Mouse (Mus musculus) myocyte (in vitro differentiated cells): ENCODE measurements around the gene Ttll10. TPM values are rescaled to one million over a fixed set of nuclear protein-coding genes. Genes with fewer than 3 reads are reported as not detected.

ENCODE experiments used
- H3K27me3 ChIP-seq: one replicate; pipeline ENCODE4 v1.6.1; 2011; ENCODE audit not compliant: control insufficient read depth, insufficient read depth, insufficient read length
- H3K36me3 ChIP-seq: one replicate; pipeline ENCODE4 v1.6.1; 2011; ENCODE audit not compliant: control insufficient read depth, insufficient read depth
- H3K4me2 ChIP-seq: one replicate; pipeline ENCODE4 v1.6.1; 2011; ENCODE audit warnings: low read depth, control low read depth
- H3K4me3 ChIP-seq: one replicate; pipeline ENCODE4 v1.5.1; 2011; ENCODE audit warnings: mild to moderate bottlenecking, control low read depth, moderate library complexity
- H3K79me2 ChIP-seq: one replicate; pipeline ENCODE4 v1.6.1; 2011; ENCODE audit not compliant: control insufficient read depth, insufficient read depth
- H3ac ChIP-seq: one replicate; pipeline ENCODE4 v1.6.1; 2011; ENCODE audit not compliant: control insufficient read depth, insufficient read length
- CEBPB ChIP-seq: IDR thresholded peaks from 2 replicates; pipeline ENCODE4 v1.6.1; 2011; ENCODE audit warnings: mild to moderate bottlenecking, moderate library complexity; ENCODE audit not compliant: poor library complexity, insufficient read depth, severe bottlenecking
- E2F4 ChIP-seq: IDR thresholded peaks from one replicate; pipeline ENCODE4 v1.6.1; 2011; ENCODE audit warnings: mild to moderate bottlenecking, control low read depth, moderate library complexity; ENCODE audit not compliant: insufficient read depth
- MAX ChIP-seq: IDR thresholded peaks from one replicate; pipeline ENCODE4 v1.6.1; 2011; ENCODE audit warnings: low read depth, mild to moderate bottlenecking, control low read depth
- MYOD1 ChIP-seq, 3 experiments: IDR thresholded peaks; one replicate each; pipeline ENCODE4 v1.6.1; 2011; ENCODE audit warnings: control low read depth in 2 of 3, low read depth in 2 of 3, mild to moderate bottlenecking in 2 of 3, moderate library complexity in 1 of 3; ENCODE audit not compliant: insufficient read length in 2 of 3, control insufficient read depth in 1 of 3
- MYOG ChIP-seq, 3 experiments: IDR thresholded peaks; one replicate each; pipeline ENCODE4 v1.6.1; 2011; ENCODE audit warnings: control low read depth in 2 of 3, low read depth in 2 of 3, mild to moderate bottlenecking in 2 of 3; ENCODE audit not compliant: insufficient read length in 2 of 3, control insufficient read depth in 1 of 3, insufficient read depth in 1 of 3
- POLR2A ChIP-seq: IDR thresholded peaks from one replicate; pipeline ENCODE4 v1.6.1; 2011; ENCODE audit warnings: low read depth, mild to moderate bottlenecking, control low read depth, moderate library complexity; ENCODE audit not compliant: insufficient read length
- POLR2AphosphoS2 ChIP-seq: IDR thresholded peaks from one replicate; pipeline ENCODE4 v1.6.1; 2011; ENCODE audit warnings: low read depth, control low read depth; ENCODE audit not compliant: insufficient read length
- REST ChIP-seq: IDR thresholded peaks from one replicate; pipeline ENCODE4 v1.6.1; 2011; ENCODE audit warnings: mild to moderate bottlenecking, control low read depth, moderate library complexity; ENCODE audit not compliant: insufficient read depth, insufficient read length
- SRF ChIP-seq: IDR thresholded peaks from one replicate; pipeline ENCODE4 v1.6.1; 2011; ENCODE audit warnings: low read depth; ENCODE audit not compliant: control insufficient read depth, insufficient read length
- TCF12 ChIP-seq: IDR thresholded peaks from one replicate; pipeline ENCODE4 v1.6.1; 2011; ENCODE audit warnings: mild to moderate bottlenecking, control low read depth; ENCODE audit not compliant: poor library complexity, insufficient read depth, severe bottlenecking
- TCF3 ChIP-seq: IDR thresholded peaks from one replicate; pipeline ENCODE4 v1.6.1; 2011; ENCODE audit warnings: low read depth, control low read depth; ENCODE audit not compliant: insufficient read length
- USF1 ChIP-seq: IDR thresholded peaks from one replicate; pipeline ENCODE4 v1.6.1; 2011; ENCODE audit warnings: low read depth, mild to moderate bottlenecking, control low read depth, moderate library complexity
- polyA plus RNA-seq: library from polyadenylated mRNA; unstranded; fragments of >200 nt; fragmentation: generic; extraction: Trizol; gene quantifications from one replicate; pipeline ENCODE4 v1.2.1, GENCODE M21; 2012; ENCODE audit warnings: missing spikeins

Gene Ttll10
- polyA plus RNA-seq, 1 experiment: not detected

DNA sequence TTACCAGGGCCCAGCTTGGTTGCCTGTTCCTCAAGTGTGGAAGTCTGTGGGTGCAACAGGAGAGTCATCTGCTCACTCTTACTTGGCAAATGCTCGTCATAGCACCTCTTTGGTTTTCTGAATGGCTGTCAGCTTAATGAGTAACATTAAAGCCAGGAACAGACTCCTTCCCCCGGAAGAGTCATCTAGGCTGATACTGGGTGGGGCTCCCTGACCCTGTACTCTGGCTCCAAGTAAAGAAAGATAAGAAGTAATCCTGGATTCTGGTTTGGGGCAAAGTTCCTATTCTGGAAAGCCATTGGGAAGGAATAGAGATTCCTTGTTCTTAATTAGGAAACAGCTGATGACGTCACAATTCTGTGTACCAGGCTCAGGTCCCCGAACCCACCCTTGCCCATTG is 5.1 kb downstream of the Ttll10 start:
- Histone ChIP-seq H3K79me2 (no peaks in the 10 kb centered on the region), H3K36me3 (no peaks in the 10 kb centered on the region), H3K4me3 (no peak overlapping the region), H3K4me2 (no peak overlapping the region), H3K27me3 (peaks cover 46% of the 10 kb centered on the region), H3ac (no peak overlapping the region)
- TF ChIP-seq POLR2A (no peak), MYOG (IDR thresholded peaks at IDR 0.05; ENCODE audit: control insufficient read depth in 1 of 3, insufficient read depth in 1 of 3, insufficient read length in 2 of 3, low read depth in 2 of 3) (no peak), MYOD1 (IDR thresholded peaks at IDR 0.05; ENCODE audit: control insufficient read depth in 1 of 3, insufficient read length in 2 of 3, low read depth in 2 of 3) (no peak), MAX (no peak), CEBPB (no peak), USF1 (no peak), TCF12 (no peak), TCF3 (no peak), POLR2AphosphoS2 (no peak), E2F4 (no peak), SRF (no peak), REST (no peak)

- no peaks in the 10 kb centered on the region for H3K79me2 ChIP-seq
- peaks cover 43% of the 10 kb centered on the region for H3K27me3 ChIP-seq
- no peak overlapping the region for H3K4me2 ChIP-seq
- no peaks in the 10 kb centered on the region for H3K36me3 ChIP-seq
- no peak for TF ChIP-seq POLR2A
- no peak for TF ChIP-seq CEBPB
- TF ChIP-seq REST: no peak
- TF ChIP-seq E2F4: no peak
- TF ChIP-seq USF1: no peak
- TF ChIP-seq TCF3: no peak
- TF ChIP-seq TCF12: no peak
- TF ChIP-seq MYOG (IDR thresholded peaks at IDR 0.05; ENCODE audit: control insufficient read depth in 1 of 3, insufficient read depth in 1 of 3, insufficient read length in 2 of 3, low read depth in 2 of 3): no peak
- no peak for TF ChIP-seq SRF
- no peak for TF ChIP-seq POLR2AphosphoS2
- no peak for TF ChIP-seq MAX
- TF ChIP-seq MYOD1 (IDR thresholded peaks at IDR 0.05; ENCODE audit: control insufficient read depth in 1 of 3, insufficient read length in 2 of 3, low read depth in 2 of 3): no peak
- no peak overlapping the region for H3ac ChIP-seq
- H3K4me3 ChIP-seq: no peak overlapping the region
Measured at GRCm38 (mm10) chr4:156053113-156053512, 6.1 kb downstream of the Ttll10 start.

- TF ChIP-seq MAX (no peak), REST (no peak), POLR2AphosphoS2 (no peak), MYOG (IDR thresholded peaks at IDR 0.05; ENCODE audit: control insufficient read depth in 1 of 3, insufficient read depth in 1 of 3, insufficient read length in 2 of 3, low read depth in 2 of 3) (no peak), E2F4 (no peak), POLR2A (no peak), TCF3 (no peak), CEBPB (no peak)
- Histone ChIP-seq H3K4me2 (no peak overlapping the region), H3K79me2 (no peaks in the 10 kb centered on the region), H3K4me3 (no peak overlapping the region), H3K36me3 (no peaks in the 10 kb centered on the region), H3ac (no peak overlapping the region), H3K27me3 (peaks cover 28% of the 10 kb centered on the region)
Measured at GRCm38 (mm10) chr4:156050391-156050980, 8.7 kb downstream of the Ttll10 start.

DNA sequence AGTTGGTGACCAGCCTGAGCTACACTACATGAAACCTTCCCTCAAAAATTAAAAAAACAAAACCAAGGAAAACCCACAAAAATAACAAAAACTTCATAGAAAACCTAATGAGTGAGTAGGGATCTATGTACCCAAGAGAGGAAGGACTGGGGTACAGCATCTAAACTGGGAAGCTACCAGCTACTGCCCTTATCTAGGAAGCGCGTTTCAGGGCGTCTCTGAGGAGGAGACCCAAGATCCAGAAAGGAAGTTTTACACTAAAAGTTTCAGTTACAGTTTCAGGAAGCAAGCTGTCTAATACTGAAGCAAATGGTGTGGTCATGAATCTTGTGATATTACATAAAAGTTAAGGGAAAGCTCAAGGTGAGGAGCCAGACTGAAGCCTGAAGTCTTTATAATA is 9.4 kb downstream of the Ttll10 start:
- Histone ChIP-seq H3K79me2 (no peaks in the 10 kb centered on the region), H3ac (no peak overlapping the region), H3K27me3 (peaks cover 21% of the 10 kb centered on the region), H3K4me2 (no peak overlapping the region), H3K36me3 (no peaks in the 10 kb centered on the region), H3K4me3 (no peak overlapping the region)
- TF ChIP-seq POLR2A: no peak
- TF ChIP-seq REST: no peak
- no peak for TF ChIP-seq USF1
- no peak for TF ChIP-seq TCF3
- no peak for TF ChIP-seq CEBPB
- no peak for TF ChIP-seq MAX
- TF ChIP-seq MYOG (IDR thresholded peaks at IDR 0.05; ENCODE audit: control insufficient read depth in 1 of 3, insufficient read depth in 1 of 3, insufficient read length in 2 of 3, low read depth in 2 of 3): no peak
- TF ChIP-seq E2F4: no peak
- no peak for TF ChIP-seq TCF12
- TF ChIP-seq POLR2AphosphoS2: no peak
- no peak for TF ChIP-seq SRF
- no peak for TF ChIP-seq MYOD1 (IDR thresholded peaks at IDR 0.05; ENCODE audit: control insufficient read depth in 1 of 3, insufficient read length in 2 of 3, low read depth in 2 of 3)
